Mouse (Mus musculus): Measurements from ENCODE around the gene Cisd3. TPM values are rescaled to one million over a fixed set of nuclear protein-coding genes. Genes with fewer than 3 reads are reported as not detected.
"Not testable (repeated sequence)": the region's sequence is repeated elsewhere in the genome, so short reads cannot be mapped to it uniquely, and the experiment has no call there.

The Cisd3 gene
- total RNA-seq, 2 experiments from 2014 or later = 134 to 145 TPM

DNA sequence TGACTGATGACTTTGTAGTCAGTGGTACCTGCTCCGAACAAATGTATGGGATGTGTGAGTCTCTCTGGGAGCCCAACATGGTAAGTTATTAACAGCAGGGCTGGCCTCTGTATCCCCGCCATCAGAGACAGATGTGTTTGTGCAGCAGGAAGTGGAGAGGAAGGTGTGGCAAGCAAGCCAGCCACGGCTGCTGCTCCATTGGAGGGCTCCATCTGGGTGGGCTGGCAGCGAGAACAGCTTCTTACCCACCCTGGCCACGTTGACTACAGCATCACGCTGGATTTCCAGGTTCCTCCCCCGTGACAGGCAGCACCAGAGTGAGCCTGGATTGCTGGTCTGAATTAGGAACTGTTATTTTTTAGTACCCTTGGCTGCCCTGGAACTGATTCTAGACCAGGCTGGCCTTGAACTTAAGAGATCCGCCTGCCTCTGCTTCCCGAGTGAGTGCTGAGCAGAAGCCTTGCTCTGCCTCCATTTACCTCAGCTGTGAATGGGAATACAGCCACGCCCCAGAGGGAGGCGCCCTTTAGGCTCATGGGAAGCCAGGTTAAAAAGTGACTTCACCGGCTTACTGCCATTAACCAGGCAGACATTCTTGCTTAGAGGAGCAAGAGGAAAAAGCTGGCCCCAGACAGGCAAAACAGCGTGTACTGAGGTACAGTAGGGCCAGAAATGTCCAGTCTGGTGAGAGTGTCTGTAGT, 25.7 kb downstream of the Cisd3 start:
- no peak for DNase-seq

DNA sequence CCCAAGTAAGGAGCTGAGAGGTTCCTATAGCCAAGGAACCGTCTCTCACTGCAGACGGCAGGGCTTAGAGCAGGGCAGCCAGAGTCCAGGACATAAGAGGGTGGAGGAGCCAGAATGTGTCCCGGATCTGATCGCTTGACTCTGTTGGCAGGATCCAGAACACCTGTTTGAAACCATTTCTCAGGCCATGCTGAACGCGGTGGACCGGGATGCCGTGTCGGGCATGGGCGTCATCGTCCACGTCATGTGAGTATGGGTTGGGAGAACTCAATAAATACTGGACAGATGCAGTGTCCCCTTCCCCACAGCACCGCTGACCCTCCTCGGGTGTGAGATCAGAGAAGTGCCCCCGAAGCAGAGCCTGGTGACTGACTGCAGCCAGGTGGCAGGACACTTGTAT, 26.7 kb downstream of the Cisd3 start:
- DNase-seq = no peak

DNA sequence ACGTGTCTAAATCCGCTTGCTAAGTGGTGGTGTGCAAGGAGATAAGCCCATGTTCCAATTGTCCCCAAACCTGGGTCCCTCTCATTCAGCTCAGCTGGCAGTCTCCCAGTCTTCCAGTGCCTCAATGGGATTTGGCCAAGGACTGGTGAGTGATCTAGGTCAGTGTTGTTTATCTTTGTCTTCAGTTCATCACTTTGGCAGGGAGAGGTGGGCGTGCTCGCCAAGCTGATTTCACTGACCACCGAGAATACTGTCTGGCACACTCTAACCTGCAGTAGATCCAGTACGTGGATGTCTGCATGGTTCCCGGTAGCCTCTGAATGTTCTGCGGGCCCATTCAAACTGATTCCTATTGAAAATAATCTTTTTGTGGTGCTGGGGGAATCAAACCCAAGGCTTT, 28.3 kb downstream of the Cisd3 start:
- DNase-seq = peak; percentile 74

DNA sequence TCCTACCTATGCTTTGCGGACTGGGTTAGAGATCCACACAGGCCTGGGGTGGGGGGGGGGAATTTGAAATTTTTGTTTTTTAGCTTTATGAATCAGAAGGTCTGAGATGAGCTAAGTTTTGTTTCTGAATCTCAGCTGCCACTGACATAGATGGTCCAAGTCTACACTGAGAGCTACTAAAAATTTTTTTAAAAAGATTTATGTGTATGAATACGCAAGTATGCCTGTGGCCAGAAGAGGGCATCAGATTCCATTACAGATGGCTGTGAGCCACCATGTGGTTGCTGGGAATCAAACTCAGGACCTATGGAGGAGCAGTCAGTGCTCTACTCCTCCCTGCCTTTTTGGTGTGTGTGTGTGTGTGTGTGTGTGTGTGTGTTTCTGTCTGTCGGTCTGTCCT, 28.7 kb downstream of the Cisd3 start:
- no peak for DNase-seq

DNA sequence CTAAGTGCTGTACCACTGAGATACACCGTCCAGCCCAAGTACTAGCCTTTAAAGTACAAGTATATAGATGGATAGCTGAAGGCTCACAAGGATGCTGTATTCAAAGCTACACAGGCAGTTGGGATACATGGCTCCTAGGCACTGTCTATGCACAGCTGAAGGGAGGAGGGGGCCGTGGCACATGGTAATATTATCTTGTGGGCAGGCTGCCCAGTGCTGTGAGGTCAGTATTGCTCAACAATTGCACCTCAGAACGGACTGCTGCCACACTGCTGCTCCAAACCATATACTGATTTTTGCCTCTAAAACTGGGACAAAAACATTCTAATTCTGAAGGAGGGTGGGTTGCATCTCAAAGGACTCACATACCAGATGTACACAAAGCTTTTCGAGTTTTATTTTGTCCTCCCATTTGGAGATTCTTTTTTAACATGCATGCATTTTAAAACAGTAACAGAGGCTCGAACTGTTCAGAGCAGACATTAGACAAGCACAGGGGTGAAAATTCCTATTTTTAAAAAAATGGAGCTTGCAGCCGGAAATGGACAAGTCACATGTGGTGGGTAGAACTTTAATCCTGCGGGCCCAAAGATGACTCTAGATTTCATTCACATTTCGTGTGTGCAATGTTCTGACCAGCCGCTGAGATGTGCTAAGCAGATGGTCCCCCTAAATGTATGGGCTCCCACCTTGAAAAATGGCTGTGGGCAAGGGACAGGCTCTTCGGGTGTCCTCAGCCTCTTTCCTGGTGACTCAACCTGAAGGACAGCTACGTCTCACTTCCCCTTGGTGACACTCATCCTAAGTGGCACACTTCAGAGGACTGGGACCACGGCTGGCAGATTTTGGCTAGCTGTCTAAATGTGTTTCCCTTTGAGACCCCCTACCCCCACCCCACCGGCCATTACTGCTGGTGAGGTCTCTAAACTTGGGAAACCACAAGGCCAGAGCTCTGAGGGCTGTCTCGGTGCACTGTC, 29.4 kb downstream of the Cisd3 start:
- peak; percentile 47 to 60 for DNase-seq

DNA sequence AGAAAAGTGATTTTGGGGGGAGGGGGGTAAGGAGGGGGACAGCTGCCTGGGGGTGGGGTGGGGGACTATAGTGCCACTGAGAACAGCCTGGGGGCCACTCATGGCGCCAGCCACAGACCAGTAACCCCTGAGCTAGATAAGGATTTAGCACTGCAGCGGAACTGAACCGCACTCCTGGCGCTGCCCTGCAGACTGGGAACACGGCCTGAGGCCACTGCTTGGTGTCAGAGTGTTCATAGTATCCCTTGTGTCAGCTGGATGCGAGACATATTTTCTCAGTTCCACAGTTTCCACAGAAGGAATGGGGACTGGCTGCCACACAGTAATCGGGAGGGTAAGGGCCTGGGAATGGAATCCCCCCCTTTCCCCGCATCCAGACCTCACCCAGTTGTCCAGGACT, 30.4 kb downstream of the Cisd3 start:
- no peak for DNase-seq

DNA sequence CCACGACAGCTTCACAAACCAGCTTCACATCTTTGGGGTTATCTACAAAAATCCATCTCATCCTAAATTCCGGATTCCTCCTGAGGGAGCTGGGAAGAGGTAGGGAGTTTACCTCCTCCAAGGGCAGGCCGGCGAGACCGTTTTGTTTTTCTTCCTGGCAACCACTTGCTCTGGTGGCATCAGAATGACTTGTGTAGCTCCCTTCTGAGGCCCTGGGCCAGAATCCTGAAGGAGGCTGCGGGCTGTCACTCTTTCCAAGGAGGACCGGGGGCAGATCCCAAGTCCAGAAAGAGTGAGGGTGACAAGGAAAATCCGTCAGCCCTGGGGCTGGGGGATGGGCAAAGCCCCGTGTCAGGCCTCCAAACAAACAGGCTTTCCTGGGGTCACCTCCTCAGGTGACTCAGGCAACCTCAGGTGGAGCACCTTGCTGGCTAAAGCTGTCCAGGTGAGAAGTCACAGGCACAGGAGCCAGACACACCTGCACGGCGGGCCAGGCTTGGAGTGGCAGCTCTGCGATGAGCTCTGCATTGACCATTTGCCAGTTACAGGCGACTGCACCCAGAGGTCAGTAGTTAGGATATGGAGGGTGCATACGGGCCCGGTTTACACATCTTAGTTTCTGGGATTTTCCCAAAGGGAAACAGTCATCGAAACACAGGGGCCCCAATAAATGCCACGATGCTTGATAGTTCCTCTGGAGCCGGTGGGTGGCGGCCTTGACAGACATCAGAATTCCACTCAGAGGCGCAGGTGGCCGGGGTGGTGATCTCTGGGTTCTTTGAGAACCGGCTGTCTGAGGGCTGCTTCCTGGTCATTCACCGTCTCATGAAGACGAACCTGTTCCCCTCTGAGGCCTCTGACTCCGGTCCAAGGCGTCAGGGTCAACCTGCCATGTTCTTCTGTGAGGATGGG, 32.0 kb downstream of the Cisd3 start:
- no peak for DNase-seq

DNA sequence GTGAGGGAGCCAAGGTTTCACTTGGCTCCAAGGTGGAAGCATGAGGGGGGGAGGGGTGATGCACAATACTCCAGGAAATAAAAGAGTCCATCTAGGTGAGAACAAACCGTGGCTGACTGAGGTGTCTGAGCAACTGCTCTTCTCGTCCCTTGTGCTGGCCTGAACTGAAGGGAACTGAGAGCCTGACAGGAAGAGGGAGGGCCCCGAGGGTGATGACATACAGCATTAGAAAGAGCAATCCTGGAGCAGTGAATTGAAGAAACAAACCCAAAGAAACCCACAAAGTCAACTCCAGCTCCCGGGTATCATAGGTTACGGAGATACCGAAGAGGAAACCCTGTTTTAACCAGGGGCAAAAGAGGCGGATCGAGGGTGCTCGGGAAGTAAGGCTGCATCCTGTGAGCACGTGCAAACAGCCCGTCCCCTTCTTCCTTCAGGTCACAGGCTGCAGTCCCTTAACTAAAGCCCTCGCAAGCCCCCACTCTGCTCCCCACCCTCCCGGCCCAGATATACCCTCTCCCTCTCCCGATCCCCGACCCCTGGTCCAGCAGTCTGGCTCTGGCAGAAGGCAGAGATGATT, 32.7 kb downstream of the Cisd3 start:
- peak in 1 of 2 experiments; percentile 54 for DNase-seq

DNA sequence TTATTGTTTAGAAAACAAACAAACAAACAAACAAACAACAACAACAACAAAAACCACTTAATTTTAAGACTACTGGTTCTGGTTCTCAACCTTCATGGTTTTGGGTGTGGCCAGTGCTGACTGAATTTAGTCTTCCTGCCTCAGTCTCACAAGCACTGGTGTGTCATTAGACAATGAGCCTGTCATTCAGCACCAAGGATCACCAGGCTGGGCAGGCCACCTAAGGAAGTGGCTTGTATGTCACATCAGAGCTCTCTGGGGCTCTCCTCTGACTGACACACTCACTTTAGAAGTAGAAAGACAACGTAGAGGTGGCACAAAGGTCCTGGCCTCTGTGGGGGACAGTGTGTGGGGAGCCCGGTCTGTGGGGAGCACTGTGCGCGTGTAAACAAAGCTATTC, 33.4 kb downstream of the Cisd3 start:
- DNase-seq = no peak

DNA sequence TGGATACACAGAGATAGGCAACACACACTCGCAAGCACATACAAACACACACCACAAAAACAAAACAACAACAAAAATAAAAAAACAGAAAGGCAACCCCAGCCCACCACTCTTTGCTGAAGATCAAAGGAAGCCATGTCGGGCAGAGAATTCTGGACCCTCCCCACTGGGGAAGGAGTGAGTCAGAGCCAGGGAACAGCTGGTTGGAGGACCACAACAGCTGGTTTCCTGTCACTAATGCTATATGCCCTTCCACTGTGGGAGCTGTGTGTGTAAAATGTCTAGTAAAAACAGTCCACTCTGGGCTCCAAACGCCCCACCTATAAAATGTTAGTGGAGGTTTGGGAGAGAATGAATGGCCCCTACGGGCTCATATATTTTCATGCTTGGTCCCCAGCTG, 35.7 kb downstream of the Cisd3 start:
- no peak for DNase-seq

DNA sequence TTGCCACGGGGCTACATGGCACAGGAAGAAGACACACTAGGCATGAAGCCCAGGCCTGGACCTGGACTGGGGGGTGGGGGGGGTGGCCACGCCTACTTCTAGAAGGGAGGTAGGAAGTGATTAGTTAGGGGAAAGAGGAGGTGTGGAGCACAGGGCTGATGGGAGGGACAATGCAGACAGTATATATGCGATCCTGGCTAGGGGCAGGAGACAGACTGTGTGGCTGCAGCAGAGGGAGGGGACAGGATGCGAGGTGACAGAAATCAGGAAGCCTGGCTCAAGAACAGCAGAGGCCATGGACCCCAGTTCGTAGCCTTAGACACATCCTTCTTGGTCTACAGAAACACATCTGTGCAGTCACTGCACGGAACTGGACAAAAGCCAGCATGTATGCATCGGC, 38.1 kb downstream of the Cisd3 start:
- no peak for DNase-seq

DNA sequence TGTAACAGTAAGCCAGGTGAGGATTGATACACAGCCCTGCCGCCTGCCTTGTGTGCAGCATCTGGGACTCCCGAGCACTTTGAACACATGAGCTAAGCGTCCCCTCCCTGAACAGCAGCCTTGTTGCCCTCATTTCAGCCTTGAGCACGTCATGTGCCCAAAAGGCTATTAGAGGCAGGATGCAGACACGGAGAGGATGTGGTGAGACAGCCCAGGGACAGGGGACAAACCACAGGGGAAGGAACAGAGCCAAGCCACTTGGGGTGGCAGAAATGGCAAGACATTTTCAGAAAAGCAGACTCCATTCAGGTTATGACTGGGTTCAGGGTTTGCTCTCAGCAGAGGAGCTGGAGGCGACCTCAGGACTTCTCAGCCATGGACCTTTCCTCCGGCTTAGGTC, 42.7 kb downstream of the Cisd3 start:
- DNase-seq = peak in 1 of 2 experiments; percentile 32

DNA sequence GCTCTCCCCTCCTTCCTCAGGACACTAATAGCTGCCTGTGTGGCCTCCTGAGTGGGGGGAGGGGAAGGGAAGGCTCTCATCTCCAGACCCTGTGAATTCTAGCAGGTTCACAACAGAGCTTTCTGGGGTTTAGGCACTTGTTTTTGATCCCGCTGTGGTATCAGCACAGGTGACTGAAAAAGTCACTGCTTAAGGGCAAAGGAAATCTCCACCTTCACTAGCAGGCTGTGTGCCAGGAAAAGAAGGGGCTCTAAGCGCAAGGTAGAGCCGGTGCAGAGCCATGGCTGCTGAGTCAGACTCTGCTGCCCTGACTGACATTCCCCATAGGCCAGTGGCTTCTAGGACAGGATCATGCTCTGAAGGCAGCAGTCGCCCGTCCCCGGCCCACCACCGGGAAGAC, 43.1 kb downstream of the Cisd3 start:
- no peak for DNase-seq

DNA sequence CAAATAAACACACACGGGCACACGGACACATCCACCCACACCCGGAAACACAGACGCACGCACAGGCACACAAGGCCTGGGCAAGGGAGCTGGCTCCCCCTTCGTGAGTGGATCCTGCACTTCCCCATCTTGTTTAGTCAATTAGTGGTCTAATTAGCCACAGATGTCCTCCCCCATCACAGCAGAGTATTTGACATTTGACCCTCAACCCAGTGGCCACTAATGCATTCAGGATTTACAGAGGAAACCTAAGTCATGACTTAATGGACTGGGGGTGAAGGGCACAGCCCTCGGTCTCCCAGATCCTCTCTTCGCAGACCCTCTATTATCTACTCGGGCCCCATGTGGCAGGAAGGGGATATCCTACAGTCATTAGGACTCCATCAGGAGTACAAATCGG, 48.1 kb downstream of the Cisd3 start:
- no peak for DNase-seq

DNA sequence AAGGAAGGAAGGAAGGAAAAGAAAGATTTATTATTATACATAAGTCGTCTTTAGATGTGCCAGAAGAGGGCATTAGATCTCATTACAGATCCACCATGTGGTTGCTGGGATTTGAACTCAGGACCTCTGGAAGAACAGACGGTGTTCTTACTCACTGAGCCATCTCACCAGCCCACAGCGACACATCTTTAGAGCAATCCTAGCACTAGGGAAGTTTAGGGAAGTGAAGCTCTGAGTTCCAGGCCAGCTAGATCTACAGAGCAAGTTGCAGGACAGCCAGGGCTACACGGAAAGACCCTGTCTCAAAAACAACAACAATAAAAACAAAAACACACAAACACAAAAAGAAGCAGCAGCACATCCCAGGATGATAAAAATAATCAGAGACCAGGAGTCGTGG, 49.2 kb downstream of the Cisd3 start:
- not testable (repeated sequence) for DNase-seq

DNA sequence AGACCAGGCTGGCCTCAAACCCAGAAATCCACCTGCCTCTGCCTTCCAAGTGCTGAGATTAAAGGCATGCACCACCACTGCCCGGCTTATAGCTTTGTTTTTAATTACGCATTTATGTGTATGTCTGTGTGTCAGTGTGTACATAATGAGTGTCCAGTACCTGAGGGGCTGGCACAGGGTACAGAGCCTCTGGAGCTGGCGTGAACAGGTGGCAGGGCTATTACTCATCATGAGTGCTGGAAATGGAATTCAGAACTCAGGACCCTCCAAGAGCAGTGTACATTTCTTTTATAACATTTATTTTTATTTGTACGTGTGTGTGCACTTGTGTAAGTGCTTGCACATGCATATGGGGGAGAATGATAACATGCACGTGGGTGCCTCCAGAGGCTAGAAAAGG, 51.0 kb downstream of the Cisd3 start:
- no peak for DNase-seq

DNA sequence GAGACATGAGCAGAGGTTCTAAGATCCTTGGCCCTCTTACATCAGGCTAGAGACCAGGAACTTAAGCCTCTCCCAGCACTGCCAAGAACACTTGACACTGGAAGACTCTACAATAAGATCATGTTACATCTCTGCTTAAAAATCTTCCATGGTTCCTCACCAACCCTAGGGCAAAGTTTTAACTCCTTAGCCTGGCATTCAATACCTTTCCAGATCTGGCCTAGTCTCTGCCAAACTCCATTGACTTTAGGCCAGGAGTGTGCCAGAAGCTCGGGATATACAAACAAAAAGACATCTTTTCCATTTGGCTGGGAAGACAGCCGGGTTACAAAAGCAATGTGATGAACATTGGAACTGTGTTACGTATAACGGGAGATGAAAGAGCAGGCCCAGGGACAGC, 52.0 kb downstream of the Cisd3 start:
- no peak for DNase-seq

Small RNAs within 50 kb of the gene (microRNA-seq; reads per million reads assigned to microRNA genes)
- gene Gm24158 (0 to 0.54 reads per million in 2 experiments), gene Mir6927 (0.54 to 0.76 reads per million in 2 experiments)

Other genes starting within 250 kb of the Cisd3 start
- not detected for gene 4933428G20Rik, start 185.5 kb upstream of the Cisd3 start, total RNA-seq (2021)
- gene Srcin1, start 109.6 kb upstream of the Cisd3 start, total RNA-seq (2021) = under 1 TPM; 0.18 to 0.25 TPM
- 1 to 10 TPM in 1 of 2 experiments, under 1 TPM in 1; 0.84 to 1.1 TPM for gene Epop, start 56.1 kb upstream of the Cisd3 start, total RNA-seq (2021)
- gene Mllt6, start 22.4 kb upstream of the Cisd3 start, total RNA-seq (2021) = 10 to 100 TPM; 59.5 to 60.0 TPM
- gene Pcgf2, start 14.7 kb downstream of the Cisd3 start, total RNA-seq (2021) = 1 to 10 TPM; 4.8 to 4.9 TPM
- 100 to 1,000 TPM; 135 to 150 TPM for gene Psmb3, start 17.6 kb downstream of the Cisd3 start, total RNA-seq (2021)
- gene Pip4k2b, start 58.9 kb downstream of the Cisd3 start, total RNA-seq (2021) = 10 to 100 TPM; 23.7 to 24.1 TPM
- gene Cwc25, start 80.7 kb downstream of the Cisd3 start, total RNA-seq (2021) = 1 to 10 TPM; 6.4 to 8.4 TPM
- gene 1700001P01Rik, start 90.1 kb downstream of the Cisd3 start, total RNA-seq (2021) = not detected
- 100 to 1,000 TPM; 505 to 584 TPM for gene Rpl23, start 96.6 kb downstream of the Cisd3 start, total RNA-seq (2021)
- 10 to 100 TPM; 34.9 to 36.6 TPM for gene Lasp1, start 113.2 kb downstream of the Cisd3 start, total RNA-seq (2021)
- under 1 TPM; 0.51 to 0.55 TPM for gene B230217C12Rik, start 155.0 kb downstream of the Cisd3 start, total RNA-seq (2021)
- gene Fbxo47, start 198.3 kb downstream of the Cisd3 start, total RNA-seq (2021) = under 1 TPM; 0.35 to 0.75 TPM

All from heart, adult 18-20 months (tissue).